Mouse (Mus musculus) heart, postnatal 0 days (tissue): ENCODE data around the gene Gnpnat1.

Experiments used
- CTCF ChIP-seq: IDR thresholded peaks from 2 replicates; pipeline ENCODE4 v1.5.1; 2016; ENCODE audit warnings: antibody characterized with exemption, control low read depth, low read depth
- EP300 ChIP-seq: IDR thresholded peaks from 2 replicates; pipeline ENCODE4 v1.6.1; 2016; ENCODE audit warnings: antibody characterized with exemption, low read depth

DNA sequence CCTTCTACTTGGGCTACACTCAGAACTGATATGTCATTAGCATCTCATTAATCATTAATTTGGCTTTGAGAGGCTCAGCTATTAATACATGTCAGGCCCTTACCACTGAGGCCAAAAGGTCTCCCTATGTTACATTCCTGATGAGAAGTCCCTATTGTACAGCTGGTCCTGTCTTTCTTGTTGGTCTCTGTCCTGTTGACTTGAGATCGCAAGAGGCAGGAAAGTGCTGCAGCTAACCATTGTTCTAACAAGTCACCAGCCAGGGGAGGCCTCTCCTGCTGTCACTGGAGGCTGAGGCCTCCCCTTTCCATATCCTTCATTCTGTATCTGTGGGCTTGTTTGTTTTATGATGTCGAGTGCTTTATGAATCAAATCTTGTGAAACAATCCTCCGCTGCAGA, 42.1 kb upstream of the Gnpnat1 start:
- TF ChIP-seq CTCF (no peak), EP300 (no peak)
